Mouse (Mus musculus): ENCODE results near the gene Prkcd. TPM values are rescaled to one million over a fixed set of nuclear protein-coding genes. Genes with fewer than 3 reads are reported as not detected.
A peak's percentile ranks its signal among the peaks of the same experiment; 100 is the strongest.

Prkcd gene
- total RNA-seq (2021), result 10 to 100 TPM; 33.3 to 47.5 TPM
- long read RNA-seq, experiment 1, transcript Prkcd-207 (18 exons, 2,777 nt), result major isoform, 17 of 21 reads
- long read RNA-seq, experiment 1, partial matches to known transcripts, result 0 of 21 reads
- long read RNA-seq, experiment 1, other reads (novel, unspliced or antisense), result 4 of 21 reads
- long read RNA-seq, experiment 2, transcript Prkcd-207 (18 exons, 2,777 nt), result major isoform, 42 of 55 reads
- long read RNA-seq, experiment 2, partial matches to known transcripts, result 4 of 55 reads
- long read RNA-seq, experiment 2, other reads (novel, unspliced or antisense), result 7 of 55 reads

DNA sequence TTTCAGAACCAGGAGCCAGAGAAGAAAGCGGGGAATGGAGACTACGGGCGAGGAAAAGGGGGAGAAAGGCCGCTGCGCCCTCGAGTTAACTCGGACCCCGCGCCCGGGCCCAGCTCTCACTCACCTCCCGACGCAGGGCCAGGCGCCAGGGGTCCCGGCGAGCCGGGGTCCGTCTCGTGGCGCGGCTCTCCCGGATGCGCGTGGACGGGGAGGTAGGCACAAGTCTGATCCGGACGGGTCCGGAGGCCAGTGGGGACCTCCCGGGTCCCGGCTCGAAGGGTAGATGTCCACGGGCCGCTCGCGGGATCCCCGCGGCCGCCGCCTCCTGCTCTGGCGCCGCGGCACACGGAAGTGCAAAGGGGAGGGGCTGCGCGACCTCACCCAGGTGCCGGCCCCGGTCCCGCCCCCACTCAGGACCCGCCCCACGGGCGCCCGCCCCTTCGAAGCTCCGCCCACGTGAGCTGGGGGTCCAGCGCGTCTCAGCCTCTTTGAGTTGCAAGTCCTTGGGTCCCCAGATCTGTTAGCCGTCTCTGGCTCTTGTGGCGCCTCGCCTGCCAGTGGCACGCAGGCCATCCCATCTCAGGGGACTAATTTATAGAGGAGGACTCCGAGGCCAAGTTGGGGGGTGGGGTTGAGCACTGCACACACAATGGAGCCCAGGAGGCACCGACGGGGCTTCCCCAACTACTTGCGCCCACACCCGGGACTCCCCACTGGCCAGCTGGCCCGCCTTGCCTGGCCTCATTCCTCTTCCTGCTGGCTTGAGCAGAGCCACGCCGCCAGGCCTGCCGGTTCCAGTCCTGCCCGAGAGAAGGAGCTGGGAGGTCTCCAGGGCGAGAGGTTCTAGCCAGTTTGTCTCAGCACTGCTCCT lies at the start of gene Prkcd:
Gene Prkcd (minus strand): TSS at position 355 of the 871 bp plus-strand sequence.
- peak; percentile 32 to 48 for DNase-seq (ENCODE audit: low spot score in 2 of 2)
- H3K27ac ChIP-seq, result peak within 1 kb of the TSS; percentile 66
- no peak; the same call in 1 of the 2 replicates for TF ChIP-seq CTCF (conservative IDR thresholded peaks at IDR 0.05)
- H3K4me3 ChIP-seq, result peak within 1 kb of the TSS; percentile 65

- Histone ChIP-seq H3K4me3 (no peak overlapping the region), H3K27ac (no peak overlapping the region)
- no peak for DNase-seq (ENCODE audit: low spot score in 2 of 2)
- TF ChIP-seq CTCF (conservative IDR thresholded peaks at IDR 0.05), result no peak
Observed at GRCm38 (mm10) chr14:30674947-30675346, 48.9 kb upstream of the Prkcd start.

GRCm38 (mm10) chr14:30671986-30672312 lies 45.9 kb upstream of the Prkcd start:
- peak; percentile 88 for TF ChIP-seq CTCF (conservative IDR thresholded peaks at IDR 0.05)
- DNase-seq (ENCODE audit: low spot score in 2 of 2), result peak; percentile 86 to 96
- Histone ChIP-seq H3K4me3 (no peak overlapping the region), H3K27ac (0 out of 2 replicates have a peak overlapping the region, but pooled peaks have one; percentile 21)

GRCm38 (mm10) chr14:30671095-30671985 lies 45.3 kb upstream of the Prkcd start:
- peak overlapping the region; percentile 80 for H3K27ac ChIP-seq

GRCm38 (mm10) chr14:30670161-30670560 lies 44.2 kb upstream of the Prkcd start:
- DNase-seq (ENCODE audit: low spot score in 2 of 2), result no peak
- Histone ChIP-seq H3K27ac (no peak overlapping the region), H3K4me3 (no peak overlapping the region)
- TF ChIP-seq CTCF (conservative IDR thresholded peaks at IDR 0.05), result no peak

More at GRCm38 (mm10) chr14:30671095-30671985, 45.3 kb upstream of the Prkcd start:
- DNase-seq (ENCODE audit: low spot score in 2 of 2), result peak in 1 of 2 experiments; percentile 16
- TF ChIP-seq CTCF (conservative IDR thresholded peaks at IDR 0.05), result no peak
- no peak overlapping the region for H3K4me3 ChIP-seq

DNA sequence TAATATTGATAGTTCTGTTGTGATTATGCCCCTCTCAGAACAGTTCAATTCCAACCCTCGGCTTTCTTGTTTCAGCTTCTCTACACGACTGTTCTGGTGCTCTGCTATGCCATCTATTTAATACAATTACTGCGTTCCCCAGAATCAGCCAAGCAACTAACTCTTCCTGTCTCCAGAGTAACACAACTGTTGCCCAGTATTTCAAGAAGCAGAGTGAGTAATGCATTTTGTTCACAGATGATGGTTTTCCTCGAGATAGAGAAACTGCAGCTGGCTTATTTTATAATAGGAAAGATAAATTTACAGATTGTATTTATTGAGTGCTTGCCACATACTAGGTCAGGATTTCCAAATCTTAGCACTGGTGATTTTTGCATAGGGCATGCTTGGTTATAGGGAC lies 40.6 kb upstream of the Prkcd start:
- TF ChIP-seq CTCF (conservative IDR thresholded peaks at IDR 0.05), result no peak

DNA sequence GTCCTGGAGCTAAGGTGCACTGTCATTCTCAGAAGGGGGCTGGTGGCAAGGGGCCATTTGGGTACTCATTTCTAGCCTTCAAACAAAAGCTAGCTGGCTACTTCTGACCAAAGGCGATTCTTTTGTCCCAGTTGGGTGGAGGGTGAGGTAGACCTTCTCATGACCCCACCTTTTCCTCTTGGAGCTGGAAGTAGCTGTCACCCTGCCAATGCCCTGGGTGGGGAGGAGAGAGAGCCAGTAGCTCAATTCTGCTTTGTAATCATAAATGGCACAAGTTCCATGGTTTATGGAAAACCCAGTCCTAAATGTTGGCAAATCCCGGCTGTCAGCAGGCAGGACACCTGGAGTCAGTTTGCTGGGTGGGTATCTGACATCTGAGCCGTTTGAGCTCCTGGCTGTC lies 40.1 kb upstream of the Prkcd start:
- DNase-seq (ENCODE audit: low spot score in 2 of 2), result no peak
- no peak for TF ChIP-seq CTCF (conservative IDR thresholded peaks at IDR 0.05)
- Histone ChIP-seq H3K27ac (peak overlapping the region; percentile 72), H3K4me3 (no peak overlapping the region)

More for the DNA sequence above, 40.6 kb upstream of the Prkcd start:
- peak in 1 of 2 experiments; percentile 54 for DNase-seq (ENCODE audit: low spot score in 2 of 2)
- Histone ChIP-seq H3K4me3 (no peak overlapping the region), H3K27ac (peak overlapping the region; percentile 72)

DNA sequence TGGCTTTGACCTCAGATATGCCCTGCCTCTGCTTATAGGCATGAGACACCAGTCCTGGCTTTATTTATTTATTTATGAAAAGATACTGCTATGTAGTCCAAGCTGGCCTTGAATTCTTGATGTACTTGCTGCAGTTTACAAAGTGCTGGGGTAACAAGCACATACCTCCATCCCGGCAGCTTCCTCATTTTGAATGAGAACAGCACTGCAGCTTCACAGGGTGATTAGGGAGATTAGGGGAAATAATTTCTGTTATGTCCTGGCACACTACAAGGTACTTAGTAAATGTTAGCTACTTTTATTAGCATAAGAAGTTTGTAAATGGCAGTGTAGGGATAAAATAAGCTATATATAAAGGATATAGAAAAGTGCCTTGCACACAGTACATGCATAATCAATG lies 29.5 kb upstream of the Prkcd start:
- H3K27ac ChIP-seq, result no peak overlapping the region
- no peak overlapping the region for H3K4me3 ChIP-seq
- no peak for TF ChIP-seq CTCF (conservative IDR thresholded peaks at IDR 0.05)
- DNase-seq (ENCODE audit: low spot score in 2 of 2), result no peak

DNA sequence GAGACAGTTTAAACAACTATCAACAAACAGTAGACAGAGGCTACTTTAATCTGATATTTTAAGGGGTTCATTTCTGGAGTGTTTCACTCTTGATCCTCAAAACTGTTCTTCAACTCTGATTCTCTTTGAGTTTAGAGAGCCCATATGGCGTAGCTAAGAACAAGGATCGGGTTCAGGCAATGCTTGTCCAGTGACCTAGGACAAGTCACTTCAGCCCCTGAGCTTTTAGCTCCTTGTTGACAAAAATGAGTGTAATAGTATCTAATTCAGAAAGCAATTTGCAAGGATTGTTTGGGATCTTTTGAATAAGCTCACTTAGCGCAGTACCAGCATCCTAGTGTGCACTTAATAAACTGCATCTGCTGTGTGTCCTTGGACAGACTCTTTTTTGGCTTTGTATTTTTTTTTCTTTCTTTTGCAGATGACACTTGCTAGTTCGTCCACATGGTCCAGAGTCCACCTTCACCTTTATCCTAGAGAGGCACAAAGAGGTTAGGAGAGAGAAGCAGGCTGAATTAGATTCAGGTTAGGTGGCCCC lies 28.8 kb upstream of the Prkcd start:
- no peak for DNase-seq (ENCODE audit: low spot score in 2 of 2)
- H3K27ac ChIP-seq, result peak overlapping the region; percentile 91
- TF ChIP-seq CTCF (conservative IDR thresholded peaks at IDR 0.05), result 0 out of 2 replicates have a peak, but pooled peaks have one; percentile 13

DNA sequence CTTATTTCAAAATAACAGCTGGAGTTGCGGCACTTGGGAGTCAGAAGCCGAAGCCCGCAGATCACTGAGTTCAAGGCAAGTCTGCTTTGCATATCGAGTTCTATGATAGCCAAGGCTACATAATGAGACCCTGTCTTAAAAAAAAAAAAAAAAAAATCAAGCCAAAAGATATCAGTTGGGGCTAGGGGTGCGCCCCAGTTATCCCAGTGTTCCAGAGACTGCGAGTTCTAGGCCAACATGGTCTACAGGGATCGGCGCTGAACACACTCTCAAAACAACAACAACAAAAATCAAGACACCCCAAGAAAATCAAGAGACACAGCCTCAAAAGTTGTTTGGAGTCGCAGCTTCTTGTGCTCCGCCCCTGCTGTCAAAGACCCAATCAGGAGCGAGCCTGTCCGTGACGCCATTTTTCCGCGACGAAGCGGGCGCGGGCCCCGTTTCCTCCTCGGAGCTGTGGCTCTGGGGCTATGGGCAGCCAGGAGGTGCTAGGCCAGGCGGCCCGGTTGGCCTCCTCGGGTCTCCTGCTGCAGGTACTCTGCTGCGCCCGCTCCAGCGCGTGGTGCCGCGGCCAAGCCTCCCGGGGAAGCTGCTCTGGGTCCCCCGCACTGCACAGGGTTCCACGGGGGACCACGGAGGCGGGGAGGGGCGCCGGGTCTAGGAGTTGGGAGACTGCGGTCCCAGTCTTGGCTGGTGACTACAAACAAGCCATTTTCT lies 28.1 kb upstream of the Prkcd start, which contains the start of gene Rft1:
Gene Rft1 (plus strand): TSS at position 418 of the 717 bp plus-strand sequence.
- Histone ChIP-seq H3K27ac (peak within 1 kb of the TSS; percentile 91), H3K4me3 (peak within 1 kb of the TSS; percentile 98)
- peak; percentile 95 to 99 for DNase-seq (ENCODE audit: low spot score in 2 of 2)
- TF ChIP-seq CTCF (conservative IDR thresholded peaks at IDR 0.05), result peak; percentile 9; the same call in 1 of the 2 replicates

More for the DNA sequence above, 28.8 kb upstream of the Prkcd start:
- peak overlapping the region; percentile 98 for H3K4me3 ChIP-seq

DNA sequence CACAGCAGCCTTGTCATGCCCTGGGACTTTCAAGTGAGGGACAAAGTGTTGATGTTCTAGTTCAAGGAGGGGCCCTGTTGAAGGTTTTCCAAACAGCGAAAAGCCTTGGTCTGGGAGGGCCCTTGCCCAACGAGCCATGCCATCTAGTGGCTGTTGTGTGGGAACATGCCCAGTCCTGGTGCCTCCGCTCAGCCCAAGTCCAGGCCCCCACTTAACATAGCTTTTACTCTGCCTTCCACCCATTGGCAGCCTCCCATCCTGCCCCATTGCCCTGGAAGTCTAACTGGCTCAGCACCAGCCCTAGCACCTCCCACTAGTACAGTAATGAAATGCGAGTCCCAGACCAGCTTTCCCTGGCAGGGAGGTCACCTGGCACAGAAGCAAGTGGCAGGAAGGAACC lies 25.0 kb upstream of the Prkcd start:
- DNase-seq (ENCODE audit: low spot score in 2 of 2), result peak; percentile 41 to 60
- TF ChIP-seq CTCF (conservative IDR thresholded peaks at IDR 0.05), result peak; percentile 70
- H3K27ac ChIP-seq, result peak overlapping the region; percentile 24; the same call in 1 of the 2 replicates
- no peak overlapping the region for H3K4me3 ChIP-seq
